Mouse (Mus musculus) hindbrain, embryonic 13.5 days (tissue): ENCODE measurements around the gene Iqgap2. TPM values are rescaled to one million over a fixed set of nuclear protein-coding genes. Genes with fewer than 3 reads are reported as not detected.

Experiments
- ATAC-seq: fragments of 200-750 bp; cut with Nextera tagmentation; 2 replicates; pipeline ENCODE4 v1.8.0; 2017; ENCODE audit warnings: moderate TSS enrichment; ENCODE audit not compliant: low FRiP score
- H3K27ac ChIP-seq: fragments of 300-500 bp; sonication (generic); 2 replicates; pipeline ENCODE4 v1.5.1; 2015; ENCODE audit warnings: inconsistent platforms, mild to moderate bottlenecking, moderate library complexity
- H3K27me3 ChIP-seq: fragments of 300-500 bp; sonication (generic); 2 replicates; pipeline ENCODE4 v1.6.1; 2015; ENCODE audit warnings: mild to moderate bottlenecking, inconsistent platforms
- H3K36me3 ChIP-seq: fragments of 300-500 bp; sonication (generic); 2 replicates; pipeline ENCODE4 v1.6.1; 2015; ENCODE audit warnings: mild to moderate bottlenecking, inconsistent platforms
- H3K4me1 ChIP-seq: fragments of 300-500 bp; sonication (generic); replicated peaks from 2 replicates; pipeline ENCODE4 v1.6.1; 2015; ENCODE audit warnings: inconsistent platforms
- H3K4me2 ChIP-seq: fragments of 300-500 bp; sonication (generic); 2 replicates; pipeline ENCODE4 v1.6.1; 2015; ENCODE audit warnings: inconsistent platforms, mild to moderate bottlenecking, moderate library complexity
- H3K4me3 ChIP-seq: fragments of 300-500 bp; sonication (generic); 2 replicates; pipeline ENCODE4 v1.5.1; 2015; ENCODE audit warnings: mild to moderate bottlenecking, inconsistent platforms
- H3K9ac ChIP-seq: fragments of 300-500 bp; sonication (generic); 2 replicates; pipeline ENCODE4 v1.6.1; 2015; ENCODE audit warnings: mild to moderate bottlenecking, inconsistent platforms
- H3K9me3 ChIP-seq: fragments of 300-500 bp; sonication (generic); 2 replicates; pipeline ENCODE4 v1.6.1; 2016; ENCODE audit warnings: inconsistent platforms
- WGBS: fragments of 180-500 bp; shearing (Covaris S2); methylation state at CpG from one replicate; pipeline ENCODE4 v1.1.7; 2015; 5-methylcytosine and 5-hydroxymethylcytosine counted together
- polyA plus RNA-seq: library from polyadenylated mRNA; unstranded; fragments of >200 nt; fragmentation: Nextera tagmentation; extraction: Ambion mirVana; gene quantifications from 2 replicates; pipeline ENCODE4 v1.2.1, GENCODE M21; 2015

Iqgap2 gene
- polyA plus RNA-seq, 1 experiment from 2014 or later: 5.4 TPM

- 88% methylated on average over 4 of the region's 4 CpGs for WGBS
- no peaks in the 10 kb centered on the region for H3K27me3 ChIP-seq
- H3K4me3 ChIP-seq: no peak overlapping the region
- ATAC-seq: no peak
- H3K4me1 ChIP-seq: peaks cover 3% of the 10 kb centered on the region; the same call in 1 of the 2 replicates
- H3K9ac ChIP-seq: no peak overlapping the region
- no peak overlapping the region for H3K27ac ChIP-seq
- no peak overlapping the region for H3K4me2 ChIP-seq
- H3K36me3 ChIP-seq: no peaks in the 10 kb centered on the region
- no peaks in the 10 kb centered on the region for H3K9me3 ChIP-seq
These were observed 72.8 kb downstream of the Iqgap2 start for GRCm38 (mm10) chr13:95818941-95819340.

GRCm38 (mm10) chr13:95813643-95814042, 78.1 kb downstream of the Iqgap2 start:
- no peak overlapping the region for H3K27ac ChIP-seq
- no peaks in the 10 kb centered on the region for H3K27me3 ChIP-seq
- no peak overlapping the region for H3K9ac ChIP-seq
- H3K36me3 ChIP-seq: no peaks in the 10 kb centered on the region
- no peak overlapping the region for H3K4me3 ChIP-seq
- H3K4me2 ChIP-seq: no peak overlapping the region
- 0 out of 2 replicates have a peak, but pooled peaks cover 3% of the 10 kb centered on the region for H3K4me1 ChIP-seq
- ATAC-seq: no peak
- no peaks in the 10 kb centered on the region for H3K9me3 ChIP-seq
- WGBS: 94% methylated on average over 3 of the region's 3 CpGs

GRCm38 (mm10) chr13:95810796-95811195, 80.9 kb downstream of the Iqgap2 start:
- no peaks in the 10 kb centered on the region for H3K9me3 ChIP-seq
- no peak overlapping the region for H3K4me2 ChIP-seq
- H3K9ac ChIP-seq: no peak overlapping the region
- ATAC-seq: no peak
- H3K4me3 ChIP-seq: no peak overlapping the region
- H3K36me3 ChIP-seq: no peaks in the 10 kb centered on the region
- 80% methylated on average over 2 of the region's 2 CpGs for WGBS
- H3K4me1 ChIP-seq: peaks cover 22% of the 10 kb centered on the region
- no peak overlapping the region for H3K27ac ChIP-seq
- no peaks in the 10 kb centered on the region for H3K27me3 ChIP-seq

- Histone ChIP-seq H3K36me3 (no peaks in the 10 kb centered on the region), H3K9me3 (no peaks in the 10 kb centered on the region), H3K9ac (no peak overlapping the region), H3K27ac (peak overlapping the region; percentile 62; the same call in 1 of the 2 replicates), H3K4me2 (peak overlapping the region; percentile 26; the same call in 1 of the 2 replicates), H3K4me3 (no peak overlapping the region), H3K27me3 (no peaks in the 10 kb centered on the region), H3K4me1 (peaks cover 30% of the 10 kb centered on the region)
- 5% methylated on average over 5 of the region's 5 CpGs for WGBS
- peak; percentile 92 for ATAC-seq
These were observed 84.5 kb downstream of the Iqgap2 start for GRCm38 (mm10) chr13:95807106-95807750.

- WGBS: 49% methylated on average over 13 of the region's 13 CpGs
- no peak overlapping the region for H3K4me3 ChIP-seq
- H3K36me3 ChIP-seq: no peaks in the 10 kb centered on the region
- H3K4me2 ChIP-seq: no peak overlapping the region
- no peaks in the 10 kb centered on the region for H3K27me3 ChIP-seq
- H3K27ac ChIP-seq: no peak overlapping the region
- no peak overlapping the region for H3K9ac ChIP-seq
- H3K9me3 ChIP-seq: no peaks in the 10 kb centered on the region
- H3K4me1 ChIP-seq: peaks cover 27% of the 10 kb centered on the region
- ATAC-seq: no peak
These were observed 86.1 kb downstream of the Iqgap2 start for GRCm38 (mm10) chr13:95805469-95806166.

- Histone ChIP-seq H3K4me1 (peaks cover 26% of the 10 kb centered on the region), H3K4me3 (no peak overlapping the region), H3K9ac (no peak overlapping the region), H3K4me2 (no peak overlapping the region), H3K27me3 (no peaks in the 10 kb centered on the region), H3K36me3 (no peaks in the 10 kb centered on the region), H3K9me3 (no peaks in the 10 kb centered on the region), H3K27ac (no peak overlapping the region)
- no peak for ATAC-seq
- 87% methylated on average over 6 of the region's 6 CpGs for whole genome bisulfite sequencing
These were observed 87.6 kb downstream of the Iqgap2 start for GRCm38 (mm10) chr13:95804113-95804512.

GRCm38 (mm10) chr13:95800925-95801324, 90.8 kb downstream of the Iqgap2 start:
- Histone ChIP-seq H3K27me3 (no peaks in the 10 kb centered on the region), H3K4me3 (no peak overlapping the region), H3K9ac (no peak overlapping the region), H3K4me2 (no peak overlapping the region), H3K4me1 (peaks cover 8% of the 10 kb centered on the region), H3K9me3 (no peaks in the 10 kb centered on the region), H3K36me3 (no peaks in the 10 kb centered on the region), H3K27ac (no peak overlapping the region)
- no peak for ATAC-seq
- WGBS: 74% methylated on average over 9 of the region's 9 CpGs

- H3K4me2 ChIP-seq: no peak overlapping the region
- no peaks in the 10 kb centered on the region for H3K36me3 ChIP-seq
- H3K4me3 ChIP-seq: no peak overlapping the region
- no peak overlapping the region for H3K27ac ChIP-seq
- no peak overlapping the region for H3K9ac ChIP-seq
- no peaks in the 10 kb centered on the region for H3K9me3 ChIP-seq
- H3K4me1 ChIP-seq: no peaks in the 10 kb centered on the region; the same call in 1 of the 2 replicates
- no peak for ATAC-seq
- H3K27me3 ChIP-seq: no peaks in the 10 kb centered on the region
- WGBS: 85% methylated on average over 4 of the region's 4 CpGs
These were observed 92.4 kb downstream of the Iqgap2 start for GRCm38 (mm10) chr13:95799322-95799721.

GRCm38 (mm10) chr13:95798721-95799120, 93.0 kb downstream of the Iqgap2 start:
- no peak for ATAC-seq
- Histone ChIP-seq H3K4me3 (no peak overlapping the region), H3K27me3 (no peaks in the 10 kb centered on the region), H3K4me1 (no peaks in the 10 kb centered on the region; the same call in 1 of the 2 replicates), H3K27ac (no peak overlapping the region), H3K9ac (no peak overlapping the region), H3K4me2 (no peak overlapping the region), H3K36me3 (no peaks in the 10 kb centered on the region), H3K9me3 (no peaks in the 10 kb centered on the region)
- WGBS: 70% methylated on average over 6 of the region's 6 CpGs

- no peaks in the 10 kb centered on the region; the same call in 1 of the 2 replicates for H3K4me1 ChIP-seq
- no peaks in the 10 kb centered on the region for H3K9me3 ChIP-seq
- H3K27ac ChIP-seq: no peak overlapping the region
- 95% methylated on average over 2 of the region's 2 CpGs for WGBS
- H3K9ac ChIP-seq: no peak overlapping the region
- no peak for ATAC-seq
- H3K27me3 ChIP-seq: no peaks in the 10 kb centered on the region
- H3K36me3 ChIP-seq: no peaks in the 10 kb centered on the region
- H3K4me2 ChIP-seq: no peak overlapping the region
- H3K4me3 ChIP-seq: no peak overlapping the region
These were observed 94.2 kb downstream of the Iqgap2 start for GRCm38 (mm10) chr13:95797530-95797929.

GRCm38 (mm10) chr13:95794346-95794745, 97.4 kb downstream of the Iqgap2 start:
- WGBS: 79% methylated on average over 8 of the region's 8 CpGs
- Histone ChIP-seq H3K4me2 (no peak overlapping the region), H3K9me3 (no peaks in the 10 kb centered on the region), H3K36me3 (no peaks in the 10 kb centered on the region), H3K4me1 (peaks cover 4% of the 10 kb centered on the region; the same call in 1 of the 2 replicates), H3K27me3 (no peaks in the 10 kb centered on the region), H3K9ac (no peak overlapping the region), H3K27ac (no peak overlapping the region), H3K4me3 (no peak overlapping the region)
- ATAC-seq: no peak

GRCm38 (mm10) chr13:95790883-95791282, 100.8 kb downstream of the Iqgap2 start:
- no peak overlapping the region for H3K9ac ChIP-seq
- peaks cover 4% of the 10 kb centered on the region; the same call in 1 of the 2 replicates for H3K4me1 ChIP-seq
- ATAC-seq: no peak
- H3K4me3 ChIP-seq: no peak overlapping the region
- H3K27me3 ChIP-seq: no peaks in the 10 kb centered on the region
- 73% methylated on average over 6 of the region's 6 CpGs for WGBS
- no peaks in the 10 kb centered on the region for H3K36me3 ChIP-seq
- no peak overlapping the region for H3K27ac ChIP-seq
- H3K9me3 ChIP-seq: no peaks in the 10 kb centered on the region
- H3K4me2 ChIP-seq: no peak overlapping the region
